Mouse (Mus musculus) fat pad, adult 2 months (tissue): ENCODE results near the gene Gorasp1.
A peak's percentile ranks its signal among the peaks of the same experiment; 100 is the strongest.

ENCODE experiments used
- DNase-seq: peaks from one replicate; pipeline ENCODE4 v3.0.0-alpha.2; 2011; ENCODE audit warnings: low read depth, low spot score; ENCODE audit errors: extremely low read depth

Gorasp1 gene

DNA sequence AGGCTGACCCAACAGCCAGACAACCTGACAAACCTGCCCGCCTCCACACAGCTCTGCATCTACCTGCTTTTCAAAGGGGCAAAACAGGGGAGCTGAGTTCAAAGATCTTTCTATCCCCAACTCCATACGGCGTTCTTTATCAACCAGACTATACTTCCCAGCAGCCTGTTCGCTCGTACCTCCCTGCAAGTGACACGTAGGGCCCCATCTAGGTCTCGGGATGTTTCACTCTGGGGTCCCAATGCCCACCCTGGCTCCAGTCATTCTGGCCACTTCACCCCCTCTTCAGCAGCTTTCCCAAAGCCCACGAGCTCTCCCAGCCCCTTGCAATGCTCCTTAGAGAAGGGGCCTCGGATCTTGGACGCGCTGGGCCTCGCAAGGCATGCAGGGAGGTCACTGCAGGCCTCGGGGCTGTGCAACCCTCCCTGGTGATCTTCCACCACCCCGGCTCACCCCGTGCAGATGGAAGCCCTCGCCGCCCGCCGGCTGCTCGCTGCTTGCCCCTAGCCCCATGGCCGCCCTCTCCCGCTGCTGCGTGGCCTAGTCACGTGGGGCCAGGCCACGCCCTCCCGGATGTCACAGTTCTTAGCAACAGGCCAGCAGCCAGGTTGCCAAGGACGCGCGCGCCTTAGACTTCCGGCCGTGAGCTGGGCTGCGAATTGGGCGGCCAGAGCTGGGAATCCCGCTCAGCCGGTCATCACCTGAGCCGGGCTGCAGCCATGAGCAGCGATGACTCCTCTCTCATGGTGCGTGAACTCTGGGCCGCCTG, at the start of gene Gorasp1, which contains the start of gene Ttc21a:
Gorasp1 (minus strand) TSS at position 561 of the 769 bp plus-strand sequence.
Ttc21a (plus strand) TSS at position 602 of the 769 bp plus-strand sequence.
- peak; percentile 37 for DNase-seq

DNA sequence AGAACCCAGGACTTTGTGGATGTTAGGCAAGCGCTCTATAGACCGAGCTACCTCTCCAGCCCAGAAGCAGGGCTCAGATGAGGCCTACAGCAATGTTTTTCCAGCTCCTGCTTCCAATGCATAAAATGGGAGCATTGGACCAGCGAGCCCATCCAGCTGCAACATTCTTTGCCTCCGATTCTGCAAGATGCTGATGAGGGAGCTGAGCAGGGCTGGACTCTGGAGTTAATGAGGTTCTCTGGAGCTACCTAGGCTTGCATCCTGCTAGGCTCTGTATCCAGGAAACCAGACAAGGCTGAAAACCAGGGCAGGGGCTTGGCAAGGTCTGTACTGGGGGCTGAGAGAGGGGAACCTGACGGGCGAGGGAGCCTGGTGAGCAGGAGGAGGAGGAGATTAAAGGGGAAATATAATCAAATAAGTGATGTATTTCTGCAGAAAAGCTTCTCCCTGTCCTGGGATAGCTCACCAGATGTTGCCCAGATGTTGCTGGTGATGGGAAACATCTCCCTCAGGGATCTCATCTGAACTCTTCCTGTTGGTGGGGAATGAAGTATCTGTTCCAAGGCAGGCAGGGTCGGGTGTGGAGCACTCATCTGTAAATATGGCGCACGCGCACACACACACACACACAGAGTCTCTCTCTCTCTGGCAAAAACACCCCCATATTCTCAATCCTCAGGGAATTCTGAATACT, 48.7 kb upstream of the Gorasp1 start:
- DNase-seq, result no peak

DNA sequence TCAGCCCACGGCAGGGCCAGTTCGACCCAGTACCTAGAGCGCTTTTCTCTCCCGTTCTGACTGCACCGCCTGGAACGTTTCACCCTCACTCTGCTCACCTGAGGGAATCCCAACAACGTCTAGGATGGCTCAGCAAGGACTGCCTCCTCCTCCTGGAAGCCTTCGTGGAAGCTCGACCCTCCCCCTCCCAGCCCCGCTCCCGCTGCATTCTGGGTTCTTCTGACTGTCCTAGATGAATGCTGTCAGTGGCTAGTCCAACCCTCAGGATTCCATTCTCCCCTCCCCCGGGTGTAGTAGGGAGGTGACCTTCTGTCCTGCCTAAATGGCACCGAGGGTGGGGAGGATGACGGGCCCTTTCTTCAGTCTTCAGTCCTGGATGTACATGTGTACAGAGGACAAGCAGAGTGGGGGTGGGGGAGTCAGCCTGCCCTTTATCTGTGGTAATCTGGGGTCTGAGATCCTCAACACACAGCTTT, 47.2 kb upstream of the Gorasp1 start, which contains the start of gene Csrnp1:
Csrnp1 (minus strand) TSS at position 123 of the 476 bp plus-strand sequence.
- DNase-seq, result no peak

DNA sequence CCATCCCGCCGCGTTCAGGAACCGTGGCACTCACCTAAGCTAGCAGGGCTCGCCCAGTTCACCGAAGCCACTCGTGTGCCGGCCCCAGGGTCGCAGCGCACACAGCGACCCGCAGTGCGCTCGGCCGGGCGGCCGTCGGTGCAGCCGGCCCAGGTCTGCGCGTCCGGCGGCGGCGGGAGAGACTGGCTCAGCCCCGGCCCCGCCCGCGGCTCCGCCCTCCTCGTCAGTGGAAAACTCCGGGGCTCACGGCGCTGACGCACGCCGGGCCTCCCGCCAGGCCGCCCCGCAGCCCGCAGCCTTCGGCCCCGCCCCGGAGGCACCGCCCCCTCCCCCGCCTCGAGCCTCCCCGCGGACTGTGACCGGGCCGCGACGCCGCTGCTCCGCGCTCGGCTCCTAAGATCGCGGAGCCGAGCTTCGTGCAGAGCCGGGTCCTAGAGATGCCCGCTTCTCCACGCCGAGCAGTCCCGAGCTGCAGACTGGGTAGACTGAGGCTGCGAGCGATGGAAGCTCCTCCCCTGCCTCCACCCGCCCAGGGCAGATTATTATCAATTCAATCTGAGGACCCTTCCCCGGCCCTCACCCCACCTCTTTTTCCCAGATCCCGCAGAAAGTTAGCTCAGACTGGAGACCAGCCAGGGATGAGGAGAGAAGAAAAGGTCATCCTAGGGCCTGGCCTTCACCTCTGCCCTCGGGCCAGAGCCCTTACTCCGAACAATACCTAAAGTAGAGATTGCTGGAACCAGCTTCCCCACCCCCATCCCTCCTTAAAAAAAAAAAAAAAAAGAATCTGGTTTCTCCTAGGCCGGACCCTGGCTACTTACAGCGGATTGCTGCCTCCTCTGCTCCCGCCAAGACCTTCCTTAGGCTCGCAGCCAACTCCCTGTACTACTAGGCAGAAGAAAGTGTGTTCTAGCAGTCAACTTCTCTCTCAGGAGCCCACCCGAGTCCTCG, 46.5 kb upstream of the Gorasp1 start:
- no peak for DNase-seq

DNA sequence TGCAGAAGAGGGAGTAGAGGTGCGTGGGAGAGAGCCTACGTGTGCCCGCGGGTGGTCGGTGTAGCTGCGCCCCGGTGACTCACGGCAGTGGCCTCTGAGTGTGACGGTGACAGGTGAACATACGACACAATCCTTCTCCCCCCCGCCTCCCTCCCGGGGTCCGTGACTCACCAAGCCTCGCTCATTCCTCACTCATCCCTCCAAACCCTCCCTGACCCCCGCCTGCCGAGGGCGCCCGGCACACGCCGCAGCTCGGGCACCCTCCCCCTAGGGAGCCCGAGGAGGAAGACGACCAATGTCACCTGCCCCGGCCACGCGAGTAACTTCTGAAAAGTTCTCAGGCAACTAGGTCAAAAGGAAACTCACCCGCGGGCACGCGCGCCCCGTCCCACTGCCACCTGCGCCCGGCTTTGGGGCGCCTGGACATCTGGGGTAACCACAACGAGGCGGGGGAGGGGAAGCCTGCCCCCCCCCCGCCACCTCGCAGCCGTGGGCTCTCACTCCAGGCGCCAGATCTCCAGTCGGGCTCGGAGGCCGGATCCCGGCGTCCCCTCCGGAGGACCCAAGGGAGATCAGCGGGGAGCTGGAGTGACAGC, 45.7 kb upstream of the Gorasp1 start:
- no peak for DNase-seq

DNA sequence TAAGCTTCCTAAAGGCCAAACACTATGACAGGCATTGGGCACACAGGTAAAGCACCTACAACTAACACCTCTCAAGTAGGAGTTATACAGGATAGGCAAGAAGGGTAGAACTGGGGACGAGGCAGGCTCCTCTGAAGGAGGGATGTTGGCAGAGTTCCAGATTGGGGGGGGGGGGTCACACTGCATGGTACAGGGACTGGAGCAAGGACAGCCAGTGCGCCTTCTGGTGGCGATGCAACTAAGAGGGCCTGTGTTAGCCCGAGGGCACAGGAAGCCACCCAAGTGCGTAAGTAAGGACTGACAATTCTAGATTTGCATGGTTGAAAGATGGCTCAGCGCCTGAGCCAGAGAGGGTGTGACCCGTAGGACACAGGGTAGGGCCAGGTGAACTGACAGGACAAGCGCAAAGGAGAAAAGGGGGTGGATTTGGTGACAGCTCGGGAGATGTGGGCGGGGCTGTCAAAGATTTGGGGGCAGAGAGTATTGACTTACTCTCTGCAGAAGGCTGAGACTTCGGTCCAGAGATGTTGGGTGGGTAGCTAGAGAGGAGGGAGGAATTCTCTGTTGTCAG, 45.0 kb upstream of the Gorasp1 start:
- no peak for DNase-seq

DNA sequence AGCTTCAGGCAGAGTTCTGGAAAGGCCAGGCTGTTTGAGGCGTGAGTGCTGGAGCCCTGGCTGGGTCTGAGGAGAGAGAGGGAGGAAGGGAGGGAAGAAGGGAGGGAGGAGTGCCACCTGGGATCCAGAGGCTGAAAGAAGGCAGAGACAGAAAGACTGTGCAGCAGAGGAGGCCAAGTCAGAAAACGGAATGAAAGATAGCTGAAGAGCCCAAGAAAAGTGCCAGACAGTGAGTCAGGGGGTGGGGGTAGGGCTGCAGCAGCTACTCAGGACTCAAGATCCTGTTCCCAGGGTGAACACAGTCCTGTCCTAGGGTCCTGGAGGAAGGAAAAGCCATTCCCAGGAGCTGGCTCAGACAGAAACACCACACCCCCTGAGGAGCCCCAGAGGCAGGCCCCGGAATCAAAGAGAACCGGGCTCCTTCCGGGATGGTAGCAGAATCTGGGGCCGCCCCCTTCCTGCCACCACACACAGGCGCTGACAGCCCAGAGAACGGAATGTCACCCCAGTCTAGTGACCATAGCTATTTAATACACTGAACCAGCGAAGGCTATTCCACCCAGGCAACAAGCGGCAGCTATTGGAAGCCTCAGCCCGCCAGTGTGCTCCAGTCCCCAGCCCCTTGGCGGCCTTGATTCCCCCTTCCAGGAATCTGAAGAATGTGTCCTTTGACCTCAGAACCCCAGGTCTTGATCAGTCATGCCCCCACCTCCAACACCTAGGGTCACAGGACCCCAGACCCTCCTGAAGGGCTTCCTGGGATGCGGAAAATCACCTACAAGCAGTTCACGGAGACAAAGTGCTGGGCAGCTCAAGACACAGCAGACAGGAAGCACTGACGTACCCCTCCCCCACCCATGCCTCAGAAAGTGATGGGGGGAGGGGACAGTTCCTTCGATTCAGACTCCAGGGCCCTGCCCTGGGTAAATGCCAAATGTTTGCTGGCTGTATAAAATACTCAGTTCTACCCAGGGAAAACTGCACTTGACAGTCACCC, 44.1 kb upstream of the Gorasp1 start:
- DNase-seq, result no peak

DNA sequence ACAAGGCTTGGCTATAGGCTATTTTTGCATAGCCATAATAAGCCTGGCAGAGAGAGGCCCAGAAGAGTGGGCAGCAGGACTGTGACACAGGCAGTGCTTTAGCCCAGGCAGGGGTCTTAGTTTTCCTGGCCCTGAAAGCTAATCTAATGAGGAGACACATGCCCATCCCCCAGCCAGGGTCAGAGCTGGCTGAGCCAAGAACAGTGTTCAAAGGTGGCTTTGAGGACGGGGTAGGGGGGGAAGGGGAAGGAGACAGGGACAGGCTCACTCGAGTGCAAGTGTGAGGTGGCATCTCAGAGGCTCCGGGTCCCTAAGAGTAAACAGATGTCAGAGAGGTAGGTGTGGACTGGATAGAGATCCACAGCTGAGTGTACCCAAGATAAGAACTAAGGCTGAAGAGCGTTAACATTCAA, 43.4 kb upstream of the Gorasp1 start:
- no peak for DNase-seq

DNA sequence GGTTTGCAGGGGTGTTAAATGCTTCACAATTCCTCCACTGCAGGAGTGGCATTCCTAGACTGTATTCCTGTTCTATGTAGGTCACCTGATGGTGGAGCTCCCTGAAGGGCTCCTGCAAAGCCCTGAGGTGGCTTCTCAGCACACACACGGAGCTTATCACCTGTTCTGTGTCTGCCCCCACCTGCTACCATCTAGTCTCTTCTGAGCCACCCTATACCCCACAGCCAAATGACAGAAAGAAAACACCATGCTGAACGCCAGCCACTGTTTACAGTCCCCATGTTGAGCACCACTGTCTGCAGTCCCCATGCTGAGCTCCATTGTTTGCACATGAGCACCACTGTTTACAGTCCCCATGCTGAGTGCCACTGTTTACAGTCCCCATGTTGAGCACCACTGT, 42.4 kb upstream of the Gorasp1 start:
- DNase-seq, result no peak

DNA sequence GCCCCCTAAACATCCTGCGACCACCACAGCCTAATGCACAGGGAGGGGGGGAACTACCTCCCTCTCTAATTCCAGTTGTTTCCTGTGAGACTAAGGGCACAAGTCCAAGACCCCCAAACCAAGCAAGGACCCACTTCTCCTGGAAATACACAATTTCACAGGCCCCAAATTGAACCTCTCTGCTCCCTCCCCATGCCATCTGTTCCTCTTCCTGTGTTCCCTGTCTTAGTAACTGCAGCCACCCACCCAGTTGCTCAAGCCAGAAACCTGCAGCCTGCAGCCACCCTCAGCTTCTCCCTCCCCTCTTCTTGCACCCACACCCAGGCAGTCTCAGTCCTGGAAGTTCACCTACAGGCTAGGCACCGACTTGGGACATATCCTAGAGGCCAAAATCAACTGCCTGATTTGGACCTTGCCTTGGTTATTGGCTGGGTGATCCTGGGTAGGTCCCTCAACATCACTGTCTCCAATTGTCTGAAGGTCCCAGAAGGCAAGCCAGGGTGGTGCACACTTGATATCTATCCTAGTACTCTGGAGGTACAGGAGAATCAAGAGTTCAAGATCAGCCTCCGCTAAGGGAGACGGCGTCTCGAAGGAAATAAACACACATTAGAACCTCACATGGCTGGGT, 41.6 kb upstream of the Gorasp1 start:
- no peak for DNase-seq

DNA sequence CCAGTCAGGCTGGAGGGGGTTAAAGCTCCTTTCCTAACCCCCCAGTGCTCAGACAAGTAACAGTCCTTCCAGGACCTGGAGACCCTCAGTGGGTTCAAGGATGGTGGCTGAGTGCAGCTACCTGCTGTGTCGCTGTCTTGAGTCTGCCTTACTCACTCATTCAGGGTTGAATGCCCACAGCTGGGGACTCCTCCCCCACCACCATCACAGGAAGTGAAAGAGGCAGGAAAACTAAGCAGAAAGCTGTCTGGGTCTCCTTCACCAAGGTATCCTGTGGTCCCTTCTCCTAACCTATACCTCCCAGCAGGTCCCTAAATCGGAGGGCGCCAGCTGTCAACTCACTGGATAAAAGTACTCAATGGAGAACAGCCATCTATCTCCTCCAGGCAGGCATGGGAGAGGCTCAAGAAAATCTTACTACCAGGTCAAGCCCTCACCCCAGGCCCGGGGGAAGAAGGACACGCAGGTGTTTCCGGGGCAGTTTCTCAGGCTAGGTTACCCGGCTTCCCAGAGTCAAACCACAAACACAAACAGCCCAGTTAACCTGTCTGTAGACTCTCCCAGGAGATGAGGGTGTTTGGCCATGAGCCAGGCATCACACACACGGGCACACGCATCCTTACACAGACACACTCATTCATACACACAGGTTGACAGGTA, 40.9 kb upstream of the Gorasp1 start:
- no peak for DNase-seq

DNA sequence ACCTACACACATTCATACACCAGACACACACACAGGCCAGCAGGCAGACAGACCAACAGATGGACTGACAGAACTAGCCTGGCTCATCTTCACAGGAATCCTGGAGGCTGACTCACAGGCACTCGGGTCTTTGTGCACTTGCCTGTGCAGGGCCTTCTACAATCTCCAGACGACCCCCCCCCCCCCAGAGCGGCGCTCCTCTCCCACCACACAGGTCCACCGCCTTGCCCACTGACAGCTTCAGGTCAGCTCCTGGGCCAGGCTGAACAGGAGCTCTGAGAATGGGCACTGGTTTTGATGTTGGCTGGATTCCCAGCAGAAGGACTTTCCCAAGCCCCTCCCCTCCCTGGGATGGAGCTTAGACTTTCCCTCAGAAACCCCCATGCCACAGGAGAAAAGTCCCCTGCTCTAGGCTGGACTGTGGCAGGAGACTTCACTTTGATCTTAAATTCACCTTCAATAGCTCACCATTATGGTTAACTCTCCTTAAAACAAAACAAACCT, 40.2 kb upstream of the Gorasp1 start:
- no peak for DNase-seq

DNA sequence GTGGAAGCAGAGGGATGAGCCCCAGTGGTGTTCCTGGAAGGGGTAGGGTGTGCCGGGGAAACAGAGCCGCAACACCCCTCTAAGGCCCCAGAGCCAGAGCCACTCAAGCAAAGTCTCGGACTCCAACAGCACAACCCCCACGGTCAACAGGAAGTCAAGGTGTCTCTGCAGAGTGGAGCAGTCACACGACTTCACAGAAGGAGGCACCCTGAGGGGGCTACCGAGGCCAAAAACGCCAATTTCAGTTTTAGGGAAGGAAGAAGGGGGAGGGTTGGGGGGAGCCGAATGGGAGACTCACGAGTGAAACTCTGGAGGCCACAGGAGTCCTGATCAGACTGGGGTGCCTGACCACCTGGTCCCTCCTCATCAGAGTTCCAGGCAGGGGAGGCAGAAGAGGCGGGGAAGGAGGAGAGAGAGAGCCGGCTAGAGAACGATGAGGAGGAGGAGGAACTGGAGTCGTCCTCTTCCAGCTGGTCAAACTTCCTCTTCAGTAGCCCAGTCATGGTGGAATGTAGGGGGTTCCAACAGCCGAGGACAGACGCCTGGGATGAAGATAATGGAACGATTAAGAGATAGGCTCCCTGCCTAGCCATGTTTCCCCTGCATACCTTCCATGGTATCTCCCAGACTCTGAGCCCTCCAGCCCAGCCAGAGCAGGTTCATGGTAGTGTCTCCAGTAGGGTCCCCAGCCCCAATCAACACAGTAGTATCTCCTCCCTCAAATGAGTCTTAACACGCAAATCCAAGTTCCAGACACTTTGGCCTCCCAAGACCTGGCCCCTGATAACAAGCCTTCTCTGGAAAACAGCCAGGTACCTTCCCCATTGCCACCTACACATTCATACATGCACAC, 39.6 kb upstream of the Gorasp1 start:
- DNase-seq, result no peak

DNA sequence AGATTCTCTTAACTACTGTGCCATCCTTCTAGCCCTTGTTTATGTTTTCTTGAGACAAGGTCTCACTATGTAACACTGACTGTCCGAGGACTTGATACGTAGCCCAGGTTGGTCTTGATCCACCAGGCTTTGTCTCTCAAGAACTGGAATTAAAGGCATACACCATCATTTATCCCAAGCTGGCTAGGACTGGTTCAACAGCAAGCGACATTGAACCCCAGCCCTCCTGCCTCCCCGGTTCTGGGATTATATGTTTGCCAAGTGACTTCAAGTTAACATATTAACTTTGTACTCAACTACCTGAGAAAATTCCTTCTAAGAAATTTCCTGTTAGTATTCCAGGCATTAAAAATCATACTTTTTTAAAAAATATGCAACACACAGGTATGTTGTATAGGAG, 37.9 kb upstream of the Gorasp1 start:
- DNase-seq, result no peak

DNA sequence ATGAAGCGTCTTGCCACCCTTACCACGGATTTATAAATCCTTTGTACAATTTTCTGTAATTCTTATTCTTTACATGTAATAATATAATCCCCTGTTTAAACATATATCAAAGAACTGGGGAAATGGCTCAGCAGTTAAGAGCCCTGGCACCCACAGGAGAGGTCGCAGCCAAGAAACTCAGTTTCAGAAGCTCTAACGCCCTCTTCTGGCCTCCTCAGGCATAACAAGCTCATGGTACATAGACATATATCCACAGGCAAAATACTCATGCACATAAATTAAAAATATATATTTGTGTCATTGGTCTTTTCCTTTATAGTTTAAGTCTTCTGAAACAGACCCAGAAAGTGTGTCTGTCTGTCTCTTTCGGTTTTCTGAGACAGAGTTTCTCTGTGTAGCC, 37.2 kb upstream of the Gorasp1 start:
- DNase-seq, result no peak

DNA sequence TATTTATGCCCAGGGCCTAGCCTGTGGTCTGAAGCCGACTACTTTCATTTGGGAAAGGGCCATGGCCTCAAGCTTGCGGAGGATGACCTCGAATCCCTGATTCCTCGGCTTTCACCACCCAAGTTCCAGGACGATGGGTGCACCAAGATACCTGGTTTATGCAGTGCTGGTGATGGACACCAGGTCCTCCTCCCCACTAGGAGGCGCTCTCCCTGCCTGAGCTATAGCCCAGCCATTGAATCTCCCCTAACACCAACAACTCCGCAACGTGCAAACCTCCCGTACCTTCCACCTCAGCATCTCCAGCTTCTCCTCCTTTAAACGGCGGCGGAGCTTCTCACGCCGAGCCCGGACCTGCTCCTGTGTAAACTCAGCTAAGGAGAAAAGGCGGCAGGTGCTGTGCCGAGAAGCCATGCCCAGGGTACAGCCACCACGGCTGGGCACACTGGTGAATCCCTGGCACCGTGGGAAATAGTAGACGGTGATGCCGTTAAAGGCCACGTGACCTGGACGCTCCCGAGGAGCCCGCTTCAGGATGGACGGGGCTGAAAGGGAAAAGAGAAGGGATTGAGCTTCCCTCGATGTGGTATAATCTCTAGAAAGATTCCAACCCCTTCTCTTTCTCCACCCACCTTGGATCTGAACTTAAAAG, 36.6 kb upstream of the Gorasp1 start:
- no peak for DNase-seq

DNA sequence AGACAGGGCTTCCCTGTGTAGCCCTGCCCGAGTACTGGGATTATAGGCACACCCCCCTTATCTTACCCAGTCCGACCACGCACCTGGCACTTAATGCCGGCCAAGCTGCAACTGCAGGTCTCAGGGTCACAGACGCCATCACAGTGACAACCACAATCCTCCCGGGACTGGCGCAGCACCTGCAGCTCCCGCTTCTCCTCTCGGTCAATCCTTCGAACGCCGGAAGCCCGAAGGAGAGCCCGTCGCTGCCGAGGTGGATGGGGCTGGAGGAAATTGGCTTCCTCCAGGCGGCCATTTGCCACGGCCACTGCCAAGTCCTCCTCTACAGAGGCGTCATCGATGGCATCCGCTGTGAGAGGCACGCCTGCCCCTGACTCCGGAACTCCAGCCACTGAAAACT, 35.9 kb upstream of the Gorasp1 start:
- DNase-seq, result no peak
